Mouse (Mus musculus) heart, embryonic 14.5 days (tissue): ENCODE results near the gene Zfp710. TPM values are rescaled to one million over a fixed set of nuclear protein-coding genes. Genes with fewer than 3 reads are reported as not detected.

Experiments used
- ATAC-seq: fragments of 200-750 bp; cut with Nextera tagmentation; 2 replicates; pipeline ENCODE4 v1.8.0; 2017; ENCODE audit warnings: low read depth, moderate TSS enrichment; ENCODE audit not compliant: insufficient number of reproducible peaks, insufficient read depth, low FRiP score
- H3K27ac ChIP-seq, 2 experiments: fragments of 200-500 bp in 1 of 2; fragments of 300-500 bp in 1 of 2; sonication (generic) in 1 of 2; replicated peaks in 1 of 2; 2 replicates each; pipeline ENCODE4 v1.5.1; 2012 to 2014; ENCODE audit warnings: low read depth in 2 of 2, low read length in 2 of 2, control low read depth in 1 of 2, mild to moderate bottlenecking in 1 of 2, mixed read lengths in 1 of 2; ENCODE audit not compliant: control insufficient read depth in 1 of 2, insufficient read depth in 1 of 2
- H3K27me3 ChIP-seq: fragments of 300-500 bp; sonication (generic); 2 replicates; pipeline ENCODE4 v1.6.1; 2014; ENCODE audit warnings: mild to moderate bottlenecking, low read length, control low read depth; ENCODE audit not compliant: control insufficient read depth, insufficient read depth
- H3K36me3 ChIP-seq: fragments of 300-500 bp; sonication (generic); 2 replicates; pipeline ENCODE4 v1.6.1; 2014; ENCODE audit warnings: mild to moderate bottlenecking, control low read depth, low read length, mixed read lengths; ENCODE audit not compliant: control insufficient read depth, insufficient read depth
- H3K4me1 ChIP-seq, 2 experiments: fragments of 200-500 bp in 1 of 2; fragments of 300-500 bp in 1 of 2; sonication (generic) in 1 of 2; 2 replicates each; pipeline ENCODE4 v1.6.1; 2012 to 2014; ENCODE audit warnings: low read length in 2 of 2, control low read depth in 1 of 2, mixed read lengths in 1 of 2; ENCODE audit not compliant: control insufficient read depth in 2 of 2, insufficient read depth in 2 of 2
- H3K4me2 ChIP-seq: fragments of 300-500 bp; sonication (generic); 2 replicates; pipeline ENCODE4 v1.6.1; 2014; ENCODE audit warnings: mild to moderate bottlenecking, low read length
- H3K4me3 ChIP-seq, 2 experiments: fragments of 200-500 bp in 1 of 2; fragments of 300-500 bp in 1 of 2; sonication (generic) in 1 of 2; 2 replicates each; pipeline ENCODE4 v1.5.1; 2012 to 2014; ENCODE audit warnings: low read length in 2 of 2, mild to moderate bottlenecking in 2 of 2, control low read depth in 1 of 2, low read depth in 1 of 2, moderate library complexity in 1 of 2; ENCODE audit not compliant: control insufficient read depth in 1 of 2, insufficient read depth in 1 of 2
- H3K9ac ChIP-seq: fragments of 300-500 bp; sonication (generic); 2 replicates; pipeline ENCODE4 v1.6.1; 2014; ENCODE audit warnings: mild to moderate bottlenecking, low read length
- H3K9me3 ChIP-seq: fragments of 300-500 bp; sonication (generic); 2 replicates; pipeline ENCODE4 v1.6.1; 2016; ENCODE audit warnings: low read length, control low read depth; ENCODE audit not compliant: control insufficient read depth
- WGBS: fragments of 180-500 bp; shearing (Covaris S2); extraction: QIAGEN DNeasy Blood & Tissue Kit; methylation state at CpG from one replicate; pipeline ENCODE4 v1.1.7; 2014; 5-methylcytosine and 5-hydroxymethylcytosine counted together
- polyA plus RNA-seq: library from polyadenylated mRNA; unstranded; fragments of >200 nt; fragmentation: Nextera tagmentation; extraction: Ambion mirVana; gene quantifications from 2 replicates; pipeline ENCODE4 v1.2.1, GENCODE M21; 2014

The Zfp710 gene
- polyA plus RNA-seq, 1 experiment from 2014 or later: 12.2 TPM

GRCm38 (mm10) chr7:80085970-80086715 lies 61.5 kb downstream of the Zfp710 start:
- Histone ChIP-seq H3K36me3 (peaks cover 80% of the 10 kb centered on the region), H3K4me2 (no peak overlapping the region), H3K27ac (no peak overlapping the region), H3K4me3 (no peak overlapping the region), H3K27me3 (no peaks in the 10 kb centered on the region), H3K9ac (no peak overlapping the region), H3K9me3 (no peaks in the 10 kb centered on the region), H3K4me1 (peaks cover 0 to 3% of the 10 kb centered on the region in 2 experiments; a peak in 2 of 4 replicates)
- ATAC-seq: no peak
- 73% methylated on average over 33 of the region's 33 CpGs for WGBS

DNA sequence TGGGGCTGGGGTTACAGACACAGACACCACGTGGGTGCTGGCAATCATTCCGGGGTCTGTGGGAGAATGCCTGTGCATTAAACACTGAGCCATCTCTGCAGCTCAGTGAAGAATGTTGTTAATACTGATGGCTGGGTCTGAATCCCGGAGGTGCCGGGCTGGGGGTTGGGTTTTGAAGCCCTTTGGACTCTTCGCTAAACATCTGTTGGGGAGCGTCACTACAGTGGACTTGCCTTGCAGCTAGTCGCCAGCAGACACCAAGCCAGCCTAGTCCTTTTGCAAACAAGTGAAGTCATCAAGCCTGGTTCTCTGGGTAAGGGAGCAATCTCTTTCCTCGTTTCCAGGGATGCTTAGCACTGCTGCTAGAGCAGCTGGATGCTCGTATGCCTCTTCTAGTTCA lies 63.6 kb downstream of the Zfp710 start:
- no peaks in the 10 kb centered on the region for H3K9me3 ChIP-seq
- peaks cover 9 to 19% of the 10 kb centered on the region in 2 experiments for H3K4me1 ChIP-seq
- peaks cover 80% of the 10 kb centered on the region for H3K36me3 ChIP-seq
- ATAC-seq: no peak
- H3K4me2 ChIP-seq: no peak overlapping the region
- no peak overlapping the region for H3K9ac ChIP-seq
- H3K27me3 ChIP-seq: no peaks in the 10 kb centered on the region
- no peak overlapping the region for H3K4me3 ChIP-seq
- WGBS: 79% methylated on average over 9 of the region's 9 CpGs
- no peak overlapping the region for H3K27ac ChIP-seq

GRCm38 (mm10) chr7:80090191-80091003 lies 65.8 kb downstream of the Zfp710 start:
- no peak overlapping the region for H3K4me2 ChIP-seq
- H3K36me3 ChIP-seq: peaks cover 97% of the 10 kb centered on the region
- H3K9me3 ChIP-seq: no peaks in the 10 kb centered on the region
- H3K9ac ChIP-seq: no peak overlapping the region
- H3K4me3 ChIP-seq: no peak overlapping the region
- H3K27me3 ChIP-seq: no peaks in the 10 kb centered on the region
- ATAC-seq: no peak; the same call in 1 of the 2 replicates
- H3K4me1 ChIP-seq: peaks cover 9 to 24% of the 10 kb centered on the region in 2 experiments
- WGBS: 76% methylated on average over 18 of the region's 18 CpGs
- peak overlapping the region in 1 of 2 experiments; percentile 7; a peak in 1 of 4 replicates for H3K27ac ChIP-seq

DNA sequence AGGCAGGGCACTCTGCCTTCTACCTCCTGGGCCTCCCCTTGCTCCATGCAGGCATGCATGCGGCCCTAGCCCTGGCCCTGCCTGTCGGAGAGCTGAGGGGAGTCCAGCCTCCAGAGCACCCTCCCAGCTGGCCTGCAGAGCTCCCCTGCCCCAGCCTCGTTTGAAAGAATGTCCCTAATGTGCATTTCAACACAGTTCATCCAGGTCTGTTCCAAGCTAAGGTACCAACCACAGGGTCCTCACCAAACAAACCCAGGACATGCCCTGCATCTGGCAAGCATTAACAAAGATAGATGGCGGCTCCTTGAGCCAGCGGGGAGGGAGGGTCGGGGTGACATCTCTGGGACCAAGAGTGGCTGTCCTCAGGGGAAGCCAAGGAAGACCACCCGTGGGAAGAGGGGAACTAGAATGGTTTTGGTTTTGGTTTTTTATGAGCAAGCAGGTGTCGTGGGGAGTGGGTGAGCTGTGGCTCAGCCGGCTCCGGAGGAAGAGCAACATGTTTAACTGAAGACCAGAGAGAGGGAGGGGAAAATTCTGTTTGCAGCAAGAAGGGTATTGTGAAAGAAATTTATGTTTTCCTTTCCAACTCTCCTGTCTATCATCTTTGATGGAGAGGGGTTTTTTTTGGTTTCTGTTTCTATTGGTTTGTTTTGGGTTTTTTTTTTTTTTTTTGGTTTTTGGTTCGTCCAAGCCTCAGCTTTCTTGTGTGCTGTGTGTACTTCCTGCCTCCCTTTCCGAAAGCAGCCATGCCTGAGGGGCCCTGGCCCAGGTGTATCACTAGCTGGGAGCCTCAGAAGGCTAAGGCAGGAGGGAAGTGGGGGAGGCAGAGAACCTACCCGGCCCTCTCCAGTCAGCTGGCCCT lies 66.6 kb downstream of the Zfp710 start:
- Histone ChIP-seq H3K36me3 (peaks cover 100% of the 10 kb centered on the region), H3K27ac (peak overlapping the region in 1 of 2 experiments; percentile 7; a peak in 1 of 4 replicates), H3K27me3 (no peaks in the 10 kb centered on the region), H3K4me1 (peaks cover 9 to 25% of the 10 kb centered on the region in 2 experiments), H3K4me2 (no peak overlapping the region), H3K9ac (no peak overlapping the region), H3K9me3 (no peaks in the 10 kb centered on the region), H3K4me3 (no peak overlapping the region)
- 58% methylated on average over 13 of the region's 13 CpGs for WGBS
- no peak for ATAC-seq

DNA sequence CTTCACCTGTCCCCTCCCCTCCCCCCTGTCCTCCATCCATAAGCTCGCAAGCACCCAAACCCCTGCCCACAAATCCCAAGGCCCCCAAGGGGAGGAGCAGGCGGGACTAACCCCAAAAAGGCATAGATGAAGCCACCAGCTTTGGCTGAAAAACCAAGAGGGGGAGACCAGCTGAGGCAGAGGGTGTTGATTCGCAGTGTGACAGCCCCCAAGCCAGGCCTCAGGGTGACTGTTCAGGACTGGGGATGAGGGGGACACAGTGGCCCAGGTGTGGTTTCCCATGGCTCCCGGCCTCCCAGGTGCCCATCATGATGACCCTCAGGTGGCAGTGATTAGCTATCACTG lies 67.2 kb downstream of the Zfp710 start:
- H3K27ac ChIP-seq: no peak overlapping the region
- H3K9ac ChIP-seq: no peak overlapping the region

DNA sequence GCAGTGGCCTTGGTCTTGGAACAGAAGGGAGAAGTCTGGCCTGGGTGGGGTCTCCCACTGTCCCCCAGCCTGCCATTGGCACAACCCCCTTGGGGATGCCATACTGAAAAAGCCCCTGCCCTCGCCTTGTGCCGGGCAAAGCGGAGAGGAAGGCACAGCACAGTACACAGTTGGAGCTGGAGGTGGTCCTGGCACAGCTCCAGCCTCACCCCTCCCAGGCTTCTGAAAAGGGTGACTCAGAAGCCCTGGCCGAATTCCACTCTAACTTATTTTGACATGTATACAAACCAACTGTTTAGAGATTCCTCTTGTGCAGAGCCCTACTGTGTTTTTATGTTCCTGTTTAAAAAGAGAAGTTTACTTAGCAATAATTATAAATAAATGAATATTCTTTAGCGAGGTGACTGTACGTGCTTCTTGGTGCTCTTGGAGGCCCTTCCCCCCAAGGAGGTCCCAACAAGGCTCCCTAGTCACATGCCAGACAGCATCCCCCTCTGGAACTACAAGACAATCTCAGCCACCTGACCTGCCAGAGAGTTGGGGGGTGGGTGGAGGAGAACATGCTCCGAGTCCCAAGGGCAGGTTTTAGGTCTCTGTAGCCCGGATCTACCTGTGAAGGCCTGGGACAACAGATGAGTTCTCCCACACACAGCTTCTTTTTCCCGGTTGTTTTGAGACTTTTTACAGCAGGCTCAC lies 67.9 kb downstream of the Zfp710 start:
- H3K4me1 ChIP-seq: peaks cover 9 to 25% of the 10 kb centered on the region in 2 experiments
- no peak for ATAC-seq
- peak overlapping the region; percentile 31; the same call in 1 of the 2 replicates for H3K9ac ChIP-seq
- H3K9me3 ChIP-seq: no peaks in the 10 kb centered on the region
- H3K4me3 ChIP-seq: no peak overlapping the region
- no peak overlapping the region for H3K4me2 ChIP-seq
- 40% methylated on average over 9 of the region's 9 CpGs for WGBS
- no peaks in the 10 kb centered on the region for H3K27me3 ChIP-seq
- peak overlapping the region; percentile 26 to 55; a peak in 2 of 4 replicates for H3K27ac ChIP-seq
- H3K36me3 ChIP-seq: peaks cover 100% of the 10 kb centered on the region

More for the DNA sequence above, 67.2 kb downstream of the Zfp710 start:
- no peak overlapping the region for H3K4me3 ChIP-seq
- no peak for ATAC-seq
- WGBS: 78% methylated on average over 4 of the region's 4 CpGs
- H3K27me3 ChIP-seq: no peaks in the 10 kb centered on the region
- no peaks in the 10 kb centered on the region for H3K9me3 ChIP-seq
- no peak overlapping the region for H3K4me2 ChIP-seq
- H3K4me1 ChIP-seq: peaks cover 9 to 25% of the 10 kb centered on the region in 2 experiments
- H3K36me3 ChIP-seq: peaks cover 100% of the 10 kb centered on the region

GRCm38 (mm10) chr7:80094481-80094880 lies 69.9 kb downstream of the Zfp710 start:
- Histone ChIP-seq H3K27me3 (no peaks in the 10 kb centered on the region), H3K4me1 (peaks cover 9 to 25% of the 10 kb centered on the region in 2 experiments), H3K9me3 (no peaks in the 10 kb centered on the region), H3K4me3 (no peak overlapping the region), H3K36me3 (peaks cover 100% of the 10 kb centered on the region), H3K27ac (no peak overlapping the region), H3K4me2 (no peak overlapping the region), H3K9ac (no peak overlapping the region)
- ATAC-seq: no peak
- 76% methylated on average over 5 of the region's 5 CpGs for WGBS
